Mouse (Mus musculus) urinary bladder, postnatal 10 days (tissue): ENCODE results near the gene Cd44.

Experiments used
- DNase-seq: peaks from one replicate; pipeline ENCODE4 v3.0.0; 2022; ENCODE audit warnings: low spot score

Gene Cd44

GRCm38 (mm10) chr2:102913833-102914545 lies 12.5 kb upstream of the Cd44 start:
- DNase-seq = no peak

- DNase-seq = no peak
Measured at GRCm38 (mm10) chr2:102912951-102913350, 11.5 kb upstream of the Cd44 start.

- DNase-seq = no peak
Measured at GRCm38 (mm10) chr2:102912469-102912868, 11.0 kb upstream of the Cd44 start.

GRCm38 (mm10) chr2:102909403-102909802 lies 7.9 kb upstream of the Cd44 start:
- DNase-seq = no peak

DNA sequence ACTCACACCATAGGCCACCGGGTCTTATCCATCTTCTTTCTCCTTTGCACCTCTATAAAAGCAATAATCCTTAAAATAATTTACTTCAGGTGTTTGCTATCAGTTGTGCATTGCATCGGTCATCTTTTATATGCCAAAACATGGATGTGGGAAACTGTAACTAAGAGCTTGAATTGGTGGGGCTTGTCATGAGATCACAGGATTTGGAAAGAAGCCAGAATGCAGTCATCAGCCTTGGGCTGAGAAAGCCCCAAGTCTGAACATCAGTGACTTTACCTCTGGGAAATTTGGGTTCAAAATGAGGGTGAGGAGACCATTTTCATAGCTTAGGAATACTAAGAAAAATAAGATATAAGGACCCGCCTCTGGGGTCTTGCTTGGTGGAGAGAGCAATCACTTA lies 4.1 kb upstream of the Cd44 start:
- no peak for DNase-seq

GRCm38 (mm10) chr2:102901828-102902223 lies 361 bp upstream of the Cd44 start:
- no peak for DNase-seq

DNA sequence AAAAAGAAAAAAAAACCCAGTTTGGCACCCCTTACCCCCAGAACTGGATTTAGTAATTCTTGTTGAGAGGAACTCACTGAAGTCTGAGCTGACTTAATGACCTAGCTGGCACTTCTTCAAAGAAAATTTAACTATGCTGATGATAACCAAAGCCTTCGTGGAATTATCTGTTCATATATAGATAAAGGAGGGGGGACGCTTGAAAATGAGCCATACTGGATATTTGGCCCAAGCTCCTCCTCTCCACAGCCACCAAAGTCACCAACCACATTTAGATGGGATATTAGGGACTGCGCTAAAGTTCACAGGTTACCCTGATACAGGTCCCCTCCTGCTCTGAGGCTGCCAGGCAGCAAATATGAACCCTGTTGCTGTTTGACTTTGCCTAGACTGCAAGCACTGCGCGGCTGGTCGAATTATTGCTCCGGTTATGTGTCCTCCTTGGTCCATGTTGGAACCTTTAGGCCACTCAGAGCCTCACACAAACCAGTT lies 1.2 kb downstream of the Cd44 start:
- DNase-seq = no peak

DNA sequence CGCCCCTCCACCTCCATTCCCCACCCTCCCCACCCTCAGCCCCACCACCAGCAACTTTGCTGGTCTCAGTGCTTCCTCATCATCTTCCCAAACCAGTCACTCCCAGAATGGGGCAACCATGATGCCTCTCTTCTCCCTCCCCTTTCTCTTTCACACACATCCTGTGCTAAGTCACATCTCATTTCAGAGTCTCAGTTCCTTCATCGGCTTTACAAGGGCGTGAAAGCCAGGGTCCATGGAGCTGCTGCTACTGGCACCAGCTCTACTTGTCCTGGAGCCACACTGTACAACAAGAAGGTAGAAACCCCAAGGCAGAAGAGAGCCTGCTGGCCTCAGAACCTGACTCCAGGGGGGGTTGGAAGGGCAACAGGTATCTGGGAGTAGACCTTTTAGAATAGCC lies 2.2 kb downstream of the Cd44 start:
- no peak for DNase-seq

DNA sequence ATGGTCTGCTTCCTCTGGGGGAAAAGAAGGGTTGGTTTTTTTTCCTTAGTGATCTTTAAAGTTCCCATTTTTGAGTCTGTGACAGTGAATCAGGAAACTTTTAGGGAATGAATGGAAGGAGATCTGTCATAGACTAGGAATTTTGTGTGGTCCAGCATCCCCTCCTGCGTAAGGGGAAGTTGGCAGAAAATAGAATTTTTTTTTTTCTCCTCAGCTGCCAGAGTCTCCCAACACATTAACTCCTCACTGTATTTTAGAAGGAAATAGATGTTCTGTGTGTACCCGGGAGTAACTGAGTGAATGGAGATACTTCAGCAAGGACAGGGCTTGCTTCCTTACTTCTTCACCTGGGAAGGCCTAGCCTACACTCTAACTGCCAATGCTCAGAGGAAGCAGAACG lies 2.9 kb downstream of the Cd44 start:
- no peak for DNase-seq

GRCm38 (mm10) chr2:102896154-102896553 lies 5.3 kb downstream of the Cd44 start:
- no peak for DNase-seq

GRCm38 (mm10) chr2:102895197-102895596 lies 6.3 kb downstream of the Cd44 start:
- DNase-seq = no peak

DNA sequence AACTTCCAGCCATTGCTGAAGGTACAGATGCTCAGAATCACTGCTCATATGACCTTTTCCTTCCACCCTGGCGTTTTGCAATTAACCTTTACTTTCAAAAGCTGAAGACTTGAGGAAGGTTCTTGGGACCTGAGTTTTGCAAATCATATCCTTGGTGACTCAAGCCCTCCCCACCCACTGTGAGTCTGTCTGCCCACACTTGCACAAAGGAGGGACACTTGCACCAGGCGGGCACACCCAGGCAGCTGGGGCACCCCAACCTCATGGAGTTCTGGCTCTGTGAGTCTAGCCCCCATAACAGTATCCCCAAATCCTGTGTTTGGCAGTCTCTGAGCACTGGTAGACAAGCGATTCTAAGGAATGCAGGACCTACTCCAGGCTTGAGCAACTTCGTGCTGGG lies 6.7 kb downstream of the Cd44 start:
- no peak for DNase-seq

DNA sequence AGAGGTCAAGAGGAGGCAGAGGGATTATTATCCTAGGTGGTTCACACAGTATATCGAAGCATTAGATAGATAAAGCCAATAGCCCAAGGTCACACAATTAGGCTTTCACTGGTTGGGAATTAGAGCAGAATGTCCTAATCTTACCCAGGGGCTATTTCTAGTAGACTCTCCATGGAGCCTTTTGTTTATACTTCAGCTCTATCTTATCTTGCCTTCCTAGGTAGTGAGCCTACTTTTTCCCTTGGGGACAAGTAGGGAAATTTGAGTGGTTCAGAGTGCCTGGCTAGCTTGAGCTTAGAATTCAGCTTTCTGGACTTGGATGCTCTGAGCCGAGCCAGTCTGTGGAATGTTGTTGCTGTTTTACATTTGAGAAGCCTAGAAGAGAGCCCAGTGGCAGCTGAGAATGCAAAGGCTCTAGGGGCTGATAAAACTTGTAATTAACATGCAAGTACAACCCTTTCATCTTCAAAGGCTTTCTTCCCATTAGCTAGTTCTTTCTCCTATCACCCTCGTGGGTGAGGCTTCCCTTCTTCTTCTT lies 12.7 kb downstream of the Cd44 start:
- no peak for DNase-seq

DNA sequence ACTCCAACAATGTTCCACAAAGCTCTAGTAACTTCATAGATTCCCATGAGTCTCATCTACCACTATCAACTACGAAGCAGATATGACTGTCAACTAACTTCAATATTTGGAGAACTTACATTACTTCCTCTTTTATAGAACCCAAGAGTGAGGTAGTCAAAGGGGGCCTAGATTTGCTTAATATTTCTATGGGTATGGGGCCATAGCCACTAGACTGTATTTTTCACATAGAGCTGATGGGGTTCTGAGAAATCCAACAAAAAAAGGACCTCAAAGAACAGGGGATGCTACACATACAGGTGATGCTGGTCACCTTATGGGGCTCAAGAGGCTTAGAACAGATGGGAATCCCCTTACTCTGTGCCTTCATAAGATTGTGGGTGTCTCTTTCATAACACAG lies 14.3 kb downstream of the Cd44 start:
- DNase-seq = no peak

- no peak for DNase-seq
Measured at GRCm38 (mm10) chr2:102886306-102886935, 15.0 kb downstream of the Cd44 start.

DNA sequence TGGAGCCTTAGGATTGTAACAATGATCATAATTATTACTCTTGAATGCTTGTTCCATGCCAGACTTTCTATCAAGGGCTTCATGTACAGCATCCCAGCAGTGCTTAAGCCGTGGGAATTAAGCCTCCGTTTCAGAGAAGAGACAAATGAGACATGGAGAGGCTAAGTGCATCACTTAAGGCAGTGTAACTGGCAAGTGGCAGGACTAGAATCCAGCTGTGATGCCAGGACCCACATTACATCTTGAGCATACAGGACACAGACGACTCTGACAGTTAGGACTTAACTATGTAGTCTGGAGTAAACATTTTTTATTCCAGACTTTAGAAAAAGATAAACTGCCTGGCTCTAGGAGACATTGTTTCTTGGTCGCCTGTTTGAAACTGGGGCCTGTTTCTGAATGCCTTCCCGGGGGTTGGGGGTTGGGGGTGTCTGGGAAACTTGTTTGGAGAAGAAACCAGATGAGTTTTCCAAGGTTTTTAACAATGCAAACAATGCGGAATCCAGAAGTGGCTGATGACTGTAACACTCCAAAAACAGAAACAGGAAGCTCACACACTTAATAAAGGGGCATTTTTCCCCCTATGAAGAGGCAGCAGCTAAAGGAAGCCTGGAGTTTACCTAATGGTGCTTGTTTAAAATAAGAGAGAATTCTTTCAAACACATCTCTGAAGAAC lies 18.7 kb downstream of the Cd44 start:
- no peak for DNase-seq

DNA sequence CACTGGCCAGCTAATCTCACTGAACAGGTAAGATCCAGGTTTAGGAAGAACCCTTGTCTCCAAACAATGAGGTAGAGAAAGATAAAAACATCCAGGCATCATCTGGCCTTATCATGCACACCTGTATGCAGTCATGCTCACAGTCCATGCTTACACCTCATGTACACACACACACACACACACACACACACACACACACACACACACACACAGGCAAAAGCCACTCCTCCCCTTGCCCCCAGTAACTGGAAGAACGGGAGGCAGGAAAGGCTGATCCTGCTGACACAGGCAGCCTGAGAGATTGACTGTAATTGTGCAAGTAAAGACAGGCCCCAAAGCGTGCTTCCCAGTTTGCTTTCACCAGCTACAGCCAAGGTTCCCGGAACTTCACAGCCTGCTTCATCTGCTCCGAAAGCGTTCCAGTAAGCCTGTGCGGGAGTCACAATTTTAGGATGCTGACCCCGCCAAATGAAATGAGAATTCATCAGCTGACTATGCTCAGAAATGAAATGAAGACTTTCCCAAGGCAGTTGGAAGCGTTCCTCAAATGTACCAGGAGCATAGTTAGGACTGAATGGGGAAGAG lies 19.4 kb downstream of the Cd44 start:
- no peak for DNase-seq

GRCm38 (mm10) chr2:102878513-102878912 lies 23.0 kb downstream of the Cd44 start:
- DNase-seq = no peak

DNA sequence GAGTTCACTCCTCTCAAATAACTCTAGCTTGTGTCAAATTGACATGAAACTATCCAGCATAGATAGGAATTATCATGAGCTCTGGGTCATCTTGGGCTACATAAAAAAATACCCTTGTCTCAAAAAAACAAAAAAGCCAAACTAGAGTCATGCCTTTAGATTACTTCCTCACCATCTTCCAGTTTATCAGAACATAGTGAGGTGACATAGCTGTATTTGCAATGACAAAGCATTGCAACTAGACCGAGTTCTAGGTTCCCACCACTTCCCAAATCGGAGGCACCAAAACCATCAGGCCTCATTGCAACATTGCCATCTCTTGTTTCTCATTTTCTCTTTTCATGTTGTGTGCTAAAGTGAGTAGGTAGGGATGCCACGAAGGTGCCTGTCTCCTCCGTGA lies 24.0 kb downstream of the Cd44 start:
- DNase-seq = no peak

DNA sequence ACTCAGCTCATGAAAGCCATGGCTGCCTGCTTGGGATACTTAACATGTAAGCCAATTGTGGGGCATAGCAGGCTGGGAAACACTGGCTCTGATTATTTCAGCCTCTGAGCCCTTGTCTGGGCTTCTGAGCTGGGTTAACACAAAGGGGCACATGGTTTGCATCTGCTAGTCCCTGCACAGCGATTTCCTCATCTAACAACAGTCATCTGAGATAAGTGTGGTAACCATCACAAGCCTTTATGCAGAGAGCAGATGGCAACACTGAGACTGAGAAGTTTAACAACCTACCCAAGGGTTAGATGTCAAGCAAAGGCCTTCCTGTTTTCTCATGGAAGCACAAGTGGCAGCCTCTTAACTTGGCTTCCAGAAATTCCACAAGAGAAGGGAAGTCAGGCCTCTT lies 25.3 kb downstream of the Cd44 start:
- no peak for DNase-seq

DNA sequence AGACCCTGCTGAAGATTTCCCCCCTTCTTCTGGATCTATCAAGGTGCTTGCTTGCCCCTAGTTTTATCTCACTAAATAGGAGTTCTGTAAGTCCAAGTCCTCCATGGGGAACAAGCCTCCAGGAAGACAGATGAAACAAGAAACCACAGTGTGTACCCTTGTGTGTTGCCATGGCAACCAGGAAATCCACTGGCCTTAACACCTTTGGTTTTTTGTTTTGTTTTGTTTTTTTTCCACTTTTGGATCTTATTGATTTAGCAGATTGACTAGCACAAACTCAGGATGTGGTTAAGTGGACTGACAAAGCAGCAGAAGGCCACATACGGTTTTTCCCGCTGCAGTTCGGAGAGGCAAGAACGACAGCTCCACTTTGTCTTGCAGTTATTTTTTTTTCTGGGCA lies 27.6 kb downstream of the Cd44 start:
- DNase-seq = no peak

GRCm38 (mm10) chr2:102873194-102873593 lies 28.3 kb downstream of the Cd44 start:
- DNase-seq = no peak

- DNase-seq = no peak
Measured at GRCm38 (mm10) chr2:102872436-102872835, 29.0 kb downstream of the Cd44 start.
